Mouse (Mus musculus): Measurements from ENCODE around the gene Ctnnd2. TPM values are rescaled to one million over a fixed set of nuclear protein-coding genes. Genes with fewer than 3 reads are reported as not detected.

The Ctnnd2 gene
- polyA plus RNA-seq, 1 experiment, result 0.81 TPM

DNA sequence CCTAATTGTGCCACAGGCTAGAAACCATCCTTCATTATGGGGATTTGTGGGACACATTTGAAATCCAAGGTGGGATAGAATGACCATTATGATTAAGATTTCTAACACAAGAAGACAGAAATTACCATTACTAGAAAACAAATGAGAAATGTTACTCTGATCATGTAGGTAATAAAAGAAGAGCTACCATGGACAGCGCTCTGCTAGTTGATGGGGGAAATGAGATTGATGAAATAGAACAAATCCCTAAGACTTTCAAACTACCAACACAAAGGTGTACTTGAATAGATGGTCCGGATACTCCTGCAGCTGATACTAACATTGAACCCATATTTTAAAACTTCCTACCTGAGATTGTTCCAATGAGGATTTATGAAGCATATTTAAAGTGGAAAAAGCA lies 68.5 kb downstream of the Ctnnd2 start:
- no peak for DNase-seq (ENCODE audit: low read depth)

DNA sequence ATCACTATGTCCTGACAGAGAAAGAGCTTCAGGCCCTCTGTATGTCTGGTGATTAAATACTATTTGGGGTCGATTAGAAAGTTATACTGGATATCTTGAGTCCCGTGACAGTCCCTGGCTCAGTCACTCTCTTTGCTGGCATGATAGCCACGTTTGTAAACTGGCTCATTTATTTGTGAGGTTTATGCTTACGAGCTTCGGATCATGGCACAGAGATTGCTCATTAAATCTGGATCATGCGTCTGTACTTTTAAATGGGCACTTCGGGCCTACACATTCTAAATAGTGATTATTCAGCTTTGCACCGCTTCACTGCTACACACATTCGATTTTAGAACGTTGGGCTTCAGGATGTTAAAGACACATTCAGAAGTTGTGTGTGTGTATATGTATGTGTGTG lies 96.4 kb downstream of the Ctnnd2 start:
- DNase-seq (ENCODE audit: low read depth), result no peak

DNA sequence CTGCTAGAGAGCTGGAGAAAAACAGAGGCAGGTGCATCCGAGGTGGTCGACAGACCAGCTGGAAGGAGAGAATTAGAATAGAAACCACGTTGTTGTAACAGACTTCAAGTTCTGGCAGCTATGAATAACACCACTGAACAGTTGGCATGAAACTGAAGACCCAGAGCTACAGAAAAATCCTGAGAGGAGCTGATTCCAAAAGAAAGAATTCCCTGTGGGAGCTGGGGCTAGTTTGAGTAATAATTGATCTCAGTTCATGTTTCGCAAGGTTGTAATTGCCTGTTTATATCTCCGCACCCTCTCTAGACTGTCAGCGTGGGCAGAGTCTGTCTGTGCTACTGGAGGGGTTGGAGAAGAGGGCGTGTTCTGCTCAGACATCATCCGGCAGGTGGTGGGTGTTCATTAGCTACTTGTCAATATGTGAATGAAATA lies 98.8 kb downstream of the Ctnnd2 start:
- peak; percentile 8 for DNase-seq (ENCODE audit: low read depth)

DNA sequence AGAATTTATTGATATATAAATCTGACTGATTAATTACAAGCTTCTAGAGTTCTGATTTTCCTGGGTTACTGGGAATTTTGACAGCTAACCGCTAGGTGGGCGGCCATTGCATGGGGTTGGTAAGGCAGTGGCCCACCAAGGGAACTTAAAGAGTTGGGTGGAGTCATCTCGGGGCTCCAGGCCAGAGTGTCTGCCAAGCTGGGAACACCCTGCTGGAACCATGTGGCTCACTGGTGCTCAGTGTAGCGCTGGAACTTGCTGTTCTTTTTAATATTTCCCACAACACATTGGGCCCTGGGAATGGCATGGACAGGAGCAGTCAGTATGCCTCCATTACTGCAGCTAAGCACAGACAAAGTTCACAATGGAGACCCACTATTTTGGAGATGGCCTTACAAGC lies 99.9 kb downstream of the Ctnnd2 start:
- no peak for DNase-seq (ENCODE audit: low read depth)

DNA sequence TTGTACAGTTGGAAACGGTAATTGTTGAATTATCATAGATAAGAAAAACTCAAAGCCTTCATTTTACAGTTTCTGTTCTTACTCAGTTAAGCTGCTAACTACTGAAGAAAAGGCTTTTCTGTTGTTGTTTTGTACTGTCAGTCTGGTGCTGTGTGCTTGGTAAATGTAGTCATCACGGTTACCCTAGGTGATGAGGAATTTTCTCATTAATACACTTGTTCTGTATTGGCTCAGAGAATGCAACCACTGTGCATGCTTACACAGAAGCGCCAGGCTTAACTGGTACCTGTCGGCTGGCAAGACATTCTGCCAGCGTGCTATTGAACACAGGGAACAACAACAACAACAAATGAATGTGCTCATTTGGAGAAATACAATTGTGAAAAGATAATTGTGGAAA lies 103.3 kb downstream of the Ctnnd2 start:
- no peak for DNase-seq (ENCODE audit: low read depth)

DNA sequence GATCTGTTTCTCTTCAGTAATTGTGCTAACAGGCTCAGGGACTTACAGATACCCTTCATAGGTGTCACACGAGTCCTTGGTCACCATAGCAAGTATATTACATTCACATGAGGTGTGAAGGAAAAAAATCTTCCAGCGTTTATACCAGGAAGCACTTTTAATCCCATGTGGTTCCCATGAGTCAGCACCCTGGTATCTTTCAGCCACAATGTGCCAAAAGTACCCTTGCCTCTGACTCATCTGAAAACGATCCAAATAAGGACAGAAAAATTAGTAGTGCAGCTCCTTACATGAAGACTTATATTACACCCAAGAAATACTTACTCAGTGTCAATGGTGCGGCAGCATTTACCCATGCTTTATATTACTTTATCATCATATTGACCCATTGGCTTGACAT lies 104.3 kb downstream of the Ctnnd2 start:
- no peak for DNase-seq (ENCODE audit: low read depth)

DNA sequence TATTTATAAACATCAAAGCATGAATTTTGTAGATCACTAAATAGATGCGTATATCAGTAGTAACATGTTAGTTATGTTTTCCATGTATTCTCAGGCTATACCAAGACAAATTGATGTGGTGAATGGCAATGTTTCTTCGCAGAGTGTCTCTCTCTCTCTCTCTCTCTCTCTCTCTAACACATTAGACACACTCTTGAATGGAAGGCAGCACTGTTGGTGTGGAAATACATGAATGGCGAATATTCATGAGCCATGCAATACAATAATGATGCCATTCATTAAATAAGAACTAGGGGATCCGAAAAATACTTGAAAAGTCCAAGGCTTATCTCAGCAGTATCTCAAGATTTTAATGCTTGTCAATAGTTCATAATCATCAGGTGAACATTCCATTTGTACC lies 106.2 kb downstream of the Ctnnd2 start:
- no peak for DNase-seq (ENCODE audit: low read depth)

DNA sequence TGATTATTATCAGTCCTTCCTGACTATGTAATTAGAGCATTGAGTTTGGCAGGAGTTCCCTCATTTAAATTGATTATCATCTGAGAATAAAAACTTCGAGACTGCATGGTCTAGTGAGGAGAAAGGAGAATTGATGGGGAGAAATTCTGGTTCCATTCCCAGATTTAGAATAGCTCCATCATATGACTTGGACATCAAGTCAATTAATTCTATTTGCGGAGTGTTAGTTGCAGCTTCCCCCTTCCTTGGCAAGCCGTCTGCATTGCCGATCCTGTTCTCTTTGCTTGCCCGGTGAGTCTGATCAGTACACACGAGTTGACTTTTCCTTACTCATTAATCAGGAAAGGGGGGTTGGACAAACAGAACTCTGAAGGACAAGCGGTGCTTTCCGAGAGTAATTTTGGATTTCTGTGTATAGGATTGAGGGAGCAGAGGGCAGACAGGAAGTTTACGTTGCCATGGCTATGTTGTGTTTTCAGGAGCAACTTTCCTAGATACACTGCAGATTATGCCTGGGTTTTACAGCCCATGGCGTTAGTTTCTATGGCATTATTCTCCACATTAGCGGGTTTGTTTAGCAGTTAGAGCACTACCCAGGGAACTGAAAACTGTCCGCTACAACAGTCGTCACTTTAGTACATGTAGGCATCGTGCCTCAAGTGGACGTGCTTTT lies 113.3 kb downstream of the Ctnnd2 start:
- no peak for DNase-seq (ENCODE audit: low read depth)

DNA sequence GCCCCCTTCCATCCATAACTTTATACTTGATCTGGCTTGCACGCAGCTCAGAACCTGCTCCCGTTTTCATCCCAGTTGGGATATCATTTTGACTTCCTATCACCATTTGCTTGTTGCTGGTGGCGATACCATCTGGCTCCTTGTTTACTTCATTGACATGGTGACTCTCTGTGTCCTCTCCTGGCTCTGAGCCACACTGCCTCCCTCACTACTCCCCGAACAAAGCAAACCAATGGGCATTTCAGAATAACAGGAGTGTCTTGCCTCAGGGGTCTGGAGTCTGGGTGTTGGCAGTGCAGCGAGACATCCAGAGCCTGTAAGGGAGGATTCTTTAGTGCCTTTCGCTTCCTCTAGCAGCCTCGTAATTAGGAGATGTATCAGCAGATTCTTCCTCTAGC lies 113.9 kb downstream of the Ctnnd2 start:
- DNase-seq (ENCODE audit: low read depth), result no peak

DNA sequence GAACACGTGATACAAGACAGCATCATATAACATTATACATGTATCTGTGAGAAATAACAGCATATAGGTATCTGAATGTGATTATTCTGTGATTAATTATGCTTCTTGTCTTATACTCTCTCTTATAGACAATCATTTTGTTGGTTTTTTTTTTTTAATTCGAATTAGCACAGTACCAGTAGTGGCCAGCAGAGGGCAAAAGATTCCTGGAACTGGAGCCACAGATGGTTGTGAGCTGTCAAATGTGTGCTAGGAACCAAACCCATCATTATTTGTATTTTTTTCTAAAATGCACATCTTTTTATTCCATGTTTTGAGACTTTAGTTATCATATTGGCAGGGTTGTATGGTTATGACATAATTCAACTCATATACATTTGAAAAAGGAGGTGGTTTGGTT lies 130.4 kb downstream of the Ctnnd2 start:
- no peak for DNase-seq (ENCODE audit: low read depth)

DNA sequence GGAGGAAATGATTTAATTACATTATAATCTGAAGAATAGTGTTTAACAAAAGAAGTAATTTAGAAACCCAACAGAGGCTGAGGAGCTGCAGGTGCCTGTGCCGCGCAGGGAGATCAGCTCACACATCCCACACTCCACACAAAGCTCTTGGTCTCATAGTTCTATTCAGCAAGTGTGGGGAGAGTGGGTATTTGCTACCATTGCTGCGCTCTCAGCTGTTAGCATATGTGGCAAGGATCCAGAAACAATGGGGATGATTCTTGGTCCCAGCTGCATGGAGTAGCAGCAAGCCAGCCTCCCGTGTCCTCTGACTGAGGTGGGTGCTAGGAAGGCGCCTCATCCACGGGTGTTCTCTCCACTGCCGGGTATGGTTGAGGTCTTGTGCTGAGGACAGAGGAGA lies 134.0 kb downstream of the Ctnnd2 start:
- DNase-seq (ENCODE audit: low read depth), result no peak

DNA sequence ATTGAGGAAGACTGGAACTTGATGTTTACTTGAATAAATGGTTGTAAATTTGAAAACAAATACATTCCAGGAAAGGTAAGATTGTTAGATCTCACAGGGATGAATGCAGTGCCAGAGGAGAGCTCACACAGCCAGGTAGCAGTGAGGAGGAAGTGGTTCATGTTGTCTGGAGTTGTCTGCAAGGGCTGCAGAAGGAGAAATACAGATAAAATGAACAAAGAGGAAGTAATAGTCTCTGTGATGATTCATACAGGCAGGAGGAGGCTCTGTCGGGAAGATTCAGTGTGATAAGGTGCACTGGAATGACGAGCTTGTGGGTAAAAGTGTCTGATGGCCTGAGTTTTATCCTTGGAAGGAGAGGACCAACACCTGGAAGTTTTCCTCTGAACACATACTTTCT lies 150.2 kb downstream of the Ctnnd2 start:
- no peak for DNase-seq (ENCODE audit: low read depth)

DNA sequence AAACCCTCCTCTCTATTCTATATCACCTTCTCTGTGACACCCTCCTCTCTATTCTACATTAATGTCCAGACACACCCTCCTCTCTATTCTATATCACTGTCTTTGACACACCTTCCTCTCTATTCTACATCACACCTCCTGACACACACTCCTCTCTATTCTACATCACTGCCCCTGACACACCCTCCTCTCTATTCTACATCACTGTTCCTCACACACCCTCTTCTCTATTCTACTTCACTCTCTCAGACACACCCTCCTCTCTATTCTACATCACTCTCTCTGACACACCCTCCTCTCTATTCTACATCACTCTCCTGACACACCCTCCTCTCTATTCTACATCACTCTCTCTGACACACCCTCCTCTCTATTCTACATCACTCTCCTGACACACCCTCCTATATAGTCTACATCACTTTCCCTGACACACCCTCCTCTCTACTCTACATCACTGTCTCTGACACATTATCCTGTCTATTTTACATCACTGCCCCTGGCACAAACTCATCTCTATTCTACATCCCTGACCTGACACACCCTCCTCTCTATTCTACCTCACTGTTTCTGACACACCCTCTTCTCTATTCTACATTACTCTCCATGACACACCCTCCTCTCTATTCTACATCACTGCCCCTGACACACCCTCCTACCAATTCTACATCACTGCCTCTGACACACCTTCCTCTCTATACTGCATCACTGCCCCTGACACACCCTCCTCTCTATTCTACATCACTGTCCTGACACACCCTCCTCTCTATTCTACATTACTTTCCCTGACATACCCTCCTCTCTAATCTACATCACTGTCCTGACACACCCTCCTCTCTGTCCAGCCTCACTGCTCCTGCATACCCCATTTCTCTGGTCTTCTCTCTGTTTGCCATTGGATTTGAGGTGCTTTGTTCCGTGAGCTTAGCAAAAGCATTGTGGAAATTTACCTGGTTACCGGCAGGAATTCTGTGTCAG lies 161.2 kb downstream of the Ctnnd2 start:
- no peak for DNase-seq (ENCODE audit: low read depth)

DNA sequence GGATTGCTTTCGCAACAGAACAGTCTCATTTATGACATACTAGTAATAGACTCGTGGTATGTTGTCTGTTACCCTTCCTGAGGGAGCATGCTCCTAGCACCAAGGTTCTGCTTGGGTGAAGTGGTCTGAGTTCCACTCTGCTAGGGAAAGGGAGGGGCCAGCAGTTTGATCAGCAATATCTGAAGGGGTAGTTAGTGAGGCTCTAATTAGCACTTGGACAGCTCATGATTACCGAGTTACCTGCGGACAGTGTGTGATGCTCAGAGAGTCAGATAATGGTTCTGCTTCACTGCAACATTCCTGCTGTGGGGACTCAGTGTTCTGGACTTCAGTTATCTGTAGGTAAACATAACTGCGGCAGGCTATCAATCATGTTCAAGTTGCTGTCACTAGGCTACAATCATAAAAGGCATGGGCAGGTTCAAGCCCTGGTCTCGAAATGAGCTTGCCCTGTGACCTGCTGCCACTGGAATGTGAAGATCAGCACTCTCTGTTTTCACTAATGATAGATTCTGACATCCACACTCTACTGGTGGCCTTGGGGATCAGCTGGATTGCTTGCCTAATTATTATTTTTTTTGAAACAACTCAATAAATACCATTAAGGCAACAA lies 166.3 kb downstream of the Ctnnd2 start:
- no peak for DNase-seq (ENCODE audit: low read depth)

DNA sequence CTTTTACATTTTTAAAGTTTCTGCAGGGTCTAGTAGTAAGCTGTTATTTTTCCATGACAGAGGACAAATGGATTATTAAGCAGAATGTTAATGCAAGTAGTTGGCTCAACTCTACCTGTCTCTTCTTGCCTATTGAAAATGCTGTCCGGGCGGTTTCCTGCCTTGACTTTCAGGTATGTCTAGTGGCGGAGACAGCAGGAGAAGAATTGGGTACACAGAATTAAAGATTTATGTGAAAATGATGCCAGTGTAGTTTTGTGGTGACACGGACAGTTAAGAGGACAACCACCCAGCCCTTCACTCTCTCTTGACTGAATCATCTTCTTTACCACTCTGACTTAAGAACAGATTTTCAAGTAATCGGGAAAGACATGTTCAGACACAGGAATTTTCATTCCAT lies 173.4 kb downstream of the Ctnnd2 start:
- no peak for DNase-seq (ENCODE audit: low read depth)

DNA sequence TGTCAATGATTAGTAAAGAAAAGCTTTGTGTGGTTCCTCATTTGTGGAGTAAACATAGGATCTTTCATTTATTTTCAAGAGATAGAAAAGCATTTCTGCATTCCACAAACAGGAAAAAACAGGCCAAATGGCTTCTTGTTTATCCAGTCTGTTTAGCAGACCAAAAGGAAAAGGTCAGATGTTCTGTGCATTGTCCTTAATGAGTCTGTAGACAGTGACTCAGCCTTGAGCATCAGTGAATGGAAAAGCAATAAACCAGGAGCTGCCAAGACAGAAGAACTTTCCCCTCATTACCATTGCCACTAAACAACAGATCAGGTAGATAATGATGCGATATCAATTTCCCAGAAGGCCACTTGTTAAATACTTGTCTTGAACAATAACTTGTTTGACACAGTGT lies 192.1 kb downstream of the Ctnnd2 start:
- DNase-seq (ENCODE audit: low read depth), result no peak

DNA sequence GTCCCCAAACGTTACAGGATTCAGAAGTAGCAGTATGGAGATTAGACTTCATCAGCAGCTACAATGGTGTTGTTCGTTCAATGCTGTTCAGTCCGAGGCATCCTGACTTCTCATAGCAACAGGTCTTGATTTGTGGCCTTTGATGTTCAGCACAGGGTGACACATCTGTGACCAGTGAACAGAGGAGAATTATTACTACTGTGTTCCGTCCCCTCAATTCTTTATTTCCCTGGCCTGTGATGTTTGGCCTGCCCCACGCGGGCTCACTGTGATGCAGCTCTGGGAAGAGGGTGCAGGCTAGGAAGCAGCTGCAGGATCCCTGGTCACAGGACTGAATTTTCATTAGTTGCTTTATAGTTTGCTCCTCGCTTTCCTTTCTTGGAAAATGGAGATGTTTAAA lies 197.6 kb downstream of the Ctnnd2 start:
- DNase-seq (ENCODE audit: low read depth), result no peak

DNA sequence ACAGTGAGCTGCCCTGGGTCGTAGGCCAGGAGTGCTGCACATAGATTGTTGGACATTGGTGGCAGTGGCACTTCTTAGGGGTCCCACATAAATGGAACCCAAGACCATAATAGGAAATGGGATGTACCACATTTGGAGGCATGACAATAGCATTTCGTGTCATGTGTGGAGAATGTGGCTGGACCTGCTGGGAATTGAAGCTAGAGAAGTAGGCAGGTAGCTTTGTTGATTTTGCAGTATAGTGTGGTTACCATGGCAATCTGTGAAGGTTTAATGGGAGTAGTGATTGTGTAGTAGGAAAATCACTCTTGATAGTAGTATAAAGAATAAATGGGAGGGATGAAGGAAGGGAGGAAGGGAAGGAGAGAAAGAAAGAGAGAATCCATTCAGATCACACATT lies 198.8 kb downstream of the Ctnnd2 start:
- DNase-seq (ENCODE audit: low read depth), result no peak

DNA sequence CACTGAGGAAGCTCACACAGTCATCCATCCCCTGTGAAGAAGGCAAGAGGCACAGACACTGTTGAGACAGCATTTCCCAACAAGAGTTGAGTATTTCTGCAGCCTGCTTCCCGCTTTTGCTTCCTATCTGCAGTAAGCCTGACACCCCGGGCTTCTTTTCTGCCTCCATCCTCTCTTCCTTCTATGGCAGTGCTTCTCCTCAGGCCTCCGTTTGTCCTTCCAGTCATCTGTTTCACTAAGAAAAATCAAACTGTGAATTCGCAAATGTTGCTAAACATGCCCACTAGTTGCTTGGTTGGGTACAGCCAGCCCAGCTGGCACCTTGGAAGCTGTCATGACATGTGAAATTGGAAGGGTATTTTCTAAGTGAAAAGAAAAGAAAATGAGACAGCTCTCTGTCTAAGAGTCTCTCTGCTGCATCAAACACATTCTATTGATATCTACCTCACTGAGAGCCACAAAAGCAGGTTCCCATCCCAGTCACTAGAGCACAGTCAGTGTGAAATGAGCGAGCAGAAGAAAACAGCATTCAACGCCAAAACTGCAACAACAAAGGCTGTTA lies 201.3 kb downstream of the Ctnnd2 start:
- DNase-seq (ENCODE audit: low read depth), result no peak

DNA sequence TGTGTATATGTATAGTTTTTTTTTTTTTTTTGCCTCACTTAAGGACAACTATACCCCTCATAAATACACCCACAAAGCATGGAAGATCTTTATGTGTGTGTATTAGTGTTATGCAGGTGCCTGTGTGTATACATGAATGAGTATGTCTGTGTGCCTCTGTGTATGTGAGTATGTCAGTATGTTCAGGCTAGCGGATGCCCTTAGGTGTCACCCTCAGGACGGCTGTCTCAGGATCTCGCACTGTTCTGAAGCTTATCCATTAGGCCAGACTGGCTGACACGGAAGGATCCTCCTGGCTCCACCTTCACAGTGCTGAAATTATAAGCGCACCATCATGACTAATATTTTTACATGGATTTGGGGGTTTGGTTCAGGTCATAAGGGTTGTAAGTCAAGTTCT lies 202.5 kb downstream of the Ctnnd2 start:
- no peak for DNase-seq (ENCODE audit: low read depth)

DNA sequence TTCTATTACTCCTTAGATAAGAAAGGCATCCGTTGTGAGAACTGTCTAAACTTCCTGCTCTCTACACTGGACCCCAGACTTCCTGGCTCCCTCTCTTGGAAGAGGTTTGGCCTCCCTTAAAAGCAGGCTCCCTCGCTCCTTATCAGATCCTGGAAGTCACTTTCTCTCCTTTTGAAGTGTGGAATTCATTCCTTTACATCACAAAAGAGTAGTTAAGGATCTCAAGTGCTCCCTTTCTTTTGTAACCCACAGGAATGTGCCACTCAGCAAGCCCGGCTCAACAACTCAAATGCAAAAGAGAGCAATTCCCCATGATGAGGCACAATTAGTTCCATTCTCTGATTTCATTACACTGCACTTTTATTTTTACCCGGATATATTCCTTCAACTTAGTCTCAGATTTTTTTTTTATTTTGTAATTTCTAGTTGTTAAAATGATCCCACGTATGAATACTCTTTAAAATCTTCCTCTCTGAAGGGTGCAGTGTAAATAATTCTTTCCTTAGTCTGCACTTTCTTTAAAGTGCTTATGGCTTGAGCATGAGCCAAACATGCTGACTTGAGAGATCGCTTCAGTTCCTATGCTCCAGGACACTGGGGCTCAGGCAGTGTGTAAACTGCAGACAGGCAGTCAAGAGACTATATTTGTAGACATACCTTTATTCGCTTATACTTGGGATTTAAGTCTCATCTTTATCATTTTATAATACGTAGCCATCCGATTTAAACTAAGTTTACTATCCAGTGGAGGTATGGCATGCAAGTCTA lies 210.9 kb downstream of the Ctnnd2 start:
- no peak for DNase-seq (ENCODE audit: low read depth)

DNA sequence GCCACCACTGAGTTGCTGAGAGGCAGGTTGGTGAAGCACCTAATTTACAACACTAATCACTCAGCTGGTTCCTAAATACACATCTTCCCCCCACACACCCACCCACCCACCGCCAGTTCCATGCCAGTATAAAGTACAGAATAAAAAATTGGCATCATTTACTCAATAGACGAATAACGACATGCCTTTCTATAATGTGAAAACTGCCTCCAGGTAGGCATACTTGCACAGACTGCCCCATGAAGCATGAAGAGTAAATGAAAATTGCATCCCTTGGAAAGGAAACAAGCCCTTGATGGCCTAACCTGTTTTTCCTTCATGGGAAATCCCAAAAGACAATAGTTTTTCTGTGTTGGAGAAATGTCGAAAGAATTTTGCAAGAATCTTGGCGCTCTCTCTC lies 212.0 kb downstream of the Ctnnd2 start:
- peak; percentile 99 for DNase-seq (ENCODE audit: low read depth)
